Mouse (Mus musculus) T-cell, adult 2 months (primary cell): Measurements from ENCODE around the gene Hist2h2ac.
A peak's percentile ranks its signal among the peaks of the same experiment; 100 is the strongest.
"Not testable (repeated sequence)": the region's sequence is repeated elsewhere in the genome, so short reads cannot be mapped to it uniquely, and the experiment has no call there.

Experiments used
- DNase-seq: peaks from one replicate; pipeline ENCODE4 v3.0.0; 2022; ENCODE audit warnings: low spot score

Gene Hist2h2ac

GRCm38 (mm10) chr3:96248141-96249033 is 27.7 kb upstream of the Hist2h2ac start:
- DNase-seq, result no peak

DNA sequence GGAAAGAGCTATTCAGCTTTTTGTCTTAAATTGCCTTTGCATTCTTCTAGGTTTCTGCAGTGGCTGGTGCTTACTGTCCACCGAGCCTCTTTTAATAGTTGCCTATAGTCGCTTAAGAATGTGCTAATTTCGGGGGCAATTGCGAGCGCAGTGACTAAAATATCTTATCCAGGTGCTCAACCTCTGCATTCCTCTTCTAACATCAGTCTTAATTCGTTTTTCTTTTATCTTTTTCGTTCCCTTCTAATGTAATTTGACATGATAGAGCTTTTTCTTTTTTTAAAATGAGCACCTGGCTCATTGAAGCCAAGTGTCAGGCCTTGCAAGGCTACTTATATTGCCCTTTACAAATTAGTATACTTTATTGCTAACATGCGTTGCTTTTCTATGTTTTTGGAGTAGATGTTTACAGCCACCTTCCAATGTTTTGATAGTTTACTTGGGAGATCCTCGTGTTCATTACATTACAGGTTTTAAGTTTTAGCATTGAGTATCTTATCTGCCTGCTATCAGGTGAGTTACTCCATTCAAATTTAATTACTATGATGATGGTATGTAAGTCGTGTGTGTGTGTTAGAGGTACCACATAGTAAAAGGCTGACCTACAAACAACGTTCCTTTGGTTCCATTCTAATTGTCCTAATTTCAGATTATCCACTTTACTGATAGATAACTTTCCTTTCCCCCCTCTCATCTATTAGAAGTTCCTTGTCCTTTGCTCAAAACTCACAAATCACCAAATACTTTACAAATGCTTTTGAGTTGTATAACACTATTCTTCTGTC is 26.9 kb upstream of the Hist2h2ac start:
- DNase-seq, result no peak

DNA sequence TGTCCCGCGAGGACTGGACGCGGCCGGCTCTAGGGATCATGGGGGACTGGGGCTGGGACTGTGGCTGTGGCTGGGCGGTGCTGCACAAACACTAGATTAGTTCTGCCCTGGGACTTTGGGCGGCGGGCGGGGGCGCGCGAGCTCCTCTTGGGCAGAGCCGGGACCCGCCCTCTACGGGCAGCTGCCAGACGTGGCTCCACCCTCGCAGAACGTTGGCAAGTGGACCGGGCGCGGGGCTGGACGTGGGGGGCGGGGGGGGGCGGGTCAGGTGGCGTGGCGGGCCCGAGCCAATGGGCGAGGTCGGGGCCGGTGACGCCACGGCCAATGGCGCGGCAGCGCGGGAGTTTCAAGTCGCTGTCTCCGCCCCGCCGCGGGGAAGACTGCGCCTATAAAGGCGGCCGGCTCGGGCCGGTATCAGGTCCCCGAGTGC is 25.8 kb upstream of the Hist2h2ac start, which contains the start of gene Hist2h3c1:
Hist2h3c1 (plus strand) TSS at position 259 of the 430 bp plus-strand sequence.
- not testable (repeated sequence) for DNase-seq

GRCm38 (mm10) chr3:96246018-96246417 is 25.3 kb upstream of the Hist2h2ac start:
- not testable (repeated sequence) for DNase-seq

DNA sequence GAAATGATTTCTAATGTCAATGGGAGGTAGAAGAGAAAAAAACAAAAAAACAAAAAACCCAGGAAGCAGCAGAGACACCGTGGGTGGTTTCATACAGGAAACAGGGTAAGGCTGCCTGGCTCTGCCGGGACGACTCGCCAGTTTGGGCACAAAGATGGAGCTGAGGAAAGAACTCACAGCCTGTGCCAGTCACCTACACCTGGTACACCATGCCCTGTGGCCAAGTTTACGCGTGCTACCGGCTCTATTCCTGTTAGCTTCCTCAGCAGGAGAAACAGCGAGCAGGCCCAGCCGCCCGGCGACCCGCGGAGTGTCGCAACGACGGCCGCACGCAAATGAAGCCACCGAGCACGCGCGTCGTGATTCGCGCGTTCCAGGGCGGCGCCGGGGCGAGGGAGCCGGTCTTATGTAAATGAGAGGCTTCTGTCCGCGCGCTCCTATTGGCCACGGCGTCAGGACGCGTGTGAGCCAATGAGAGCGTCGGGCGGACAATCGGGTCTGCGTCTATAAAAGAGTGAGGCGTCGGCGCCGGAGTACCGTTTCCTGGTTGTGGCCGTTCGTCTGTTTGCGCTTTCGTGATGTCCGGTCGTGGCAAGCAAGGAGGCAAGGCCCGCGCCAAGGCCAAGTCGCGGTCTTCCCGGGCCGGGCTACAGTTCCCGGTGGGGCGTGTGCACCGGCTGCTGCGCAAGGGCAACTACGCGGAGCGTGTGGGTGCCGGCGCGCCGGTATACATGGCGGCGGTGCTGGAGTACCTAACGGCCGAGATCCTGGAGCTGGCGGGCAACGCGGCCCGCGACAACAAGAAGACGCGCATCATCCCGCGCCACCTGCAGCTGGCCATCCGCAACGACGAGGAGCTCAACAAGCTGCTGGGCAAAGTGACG is 24.6 kb upstream of the Hist2h2ac start, which contains the start of gene Hist2h2aa1:
Hist2h2aa1 (plus strand) TSS at position 495 of the 884 bp plus-strand sequence.
- DNase-seq, result peak; percentile 82

- DNase-seq, result no peak
Measured at GRCm38 (mm10) chr3:96243921-96244572, 23.4 kb upstream of the Hist2h2ac start.

- DNase-seq, result no peak
Measured at GRCm38 (mm10) chr3:96240799-96241197, 20.1 kb upstream of the Hist2h2ac start.

DNA sequence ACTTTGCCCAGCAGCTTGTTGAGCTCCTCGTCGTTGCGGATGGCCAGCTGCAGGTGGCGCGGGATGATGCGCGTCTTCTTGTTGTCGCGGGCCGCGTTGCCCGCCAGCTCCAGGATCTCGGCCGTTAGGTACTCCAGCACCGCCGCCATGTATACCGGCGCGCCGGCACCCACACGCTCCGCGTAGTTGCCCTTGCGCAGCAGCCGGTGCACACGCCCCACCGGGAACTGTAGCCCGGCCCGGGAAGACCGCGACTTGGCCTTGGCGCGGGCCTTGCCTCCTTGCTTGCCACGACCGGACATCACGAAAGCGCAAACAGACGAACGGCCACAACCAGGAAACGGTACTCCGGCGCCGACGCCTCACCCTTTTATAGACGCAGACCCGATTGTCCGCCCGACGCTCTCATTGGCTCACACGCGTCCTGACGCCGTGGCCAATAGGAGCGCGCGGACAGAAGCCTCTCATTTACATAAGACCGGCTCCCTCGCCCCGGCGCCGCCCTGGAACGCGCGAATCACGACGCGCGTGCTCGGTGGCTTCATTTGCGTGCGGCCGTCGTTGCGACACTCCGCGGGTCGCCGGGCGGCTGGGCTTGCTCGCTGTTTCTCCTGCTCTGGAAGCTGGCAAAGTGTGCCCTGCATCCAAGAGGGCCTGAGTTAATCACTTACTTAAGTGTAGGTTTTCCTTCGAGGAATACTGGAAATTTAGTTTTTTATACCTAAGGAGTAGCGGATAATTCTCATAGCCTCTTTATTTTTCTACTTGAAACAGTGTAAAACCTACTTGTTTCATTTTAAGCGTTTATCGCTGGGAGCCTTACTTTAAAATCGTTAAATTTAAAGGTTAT is 19.5 kb upstream of the Hist2h2ac start, which contains the start of gene Hist2h2aa2:
Hist2h2aa2 (minus strand) TSS at position 328 of the 850 bp plus-strand sequence.
- peak; percentile 86 for DNase-seq

DNA sequence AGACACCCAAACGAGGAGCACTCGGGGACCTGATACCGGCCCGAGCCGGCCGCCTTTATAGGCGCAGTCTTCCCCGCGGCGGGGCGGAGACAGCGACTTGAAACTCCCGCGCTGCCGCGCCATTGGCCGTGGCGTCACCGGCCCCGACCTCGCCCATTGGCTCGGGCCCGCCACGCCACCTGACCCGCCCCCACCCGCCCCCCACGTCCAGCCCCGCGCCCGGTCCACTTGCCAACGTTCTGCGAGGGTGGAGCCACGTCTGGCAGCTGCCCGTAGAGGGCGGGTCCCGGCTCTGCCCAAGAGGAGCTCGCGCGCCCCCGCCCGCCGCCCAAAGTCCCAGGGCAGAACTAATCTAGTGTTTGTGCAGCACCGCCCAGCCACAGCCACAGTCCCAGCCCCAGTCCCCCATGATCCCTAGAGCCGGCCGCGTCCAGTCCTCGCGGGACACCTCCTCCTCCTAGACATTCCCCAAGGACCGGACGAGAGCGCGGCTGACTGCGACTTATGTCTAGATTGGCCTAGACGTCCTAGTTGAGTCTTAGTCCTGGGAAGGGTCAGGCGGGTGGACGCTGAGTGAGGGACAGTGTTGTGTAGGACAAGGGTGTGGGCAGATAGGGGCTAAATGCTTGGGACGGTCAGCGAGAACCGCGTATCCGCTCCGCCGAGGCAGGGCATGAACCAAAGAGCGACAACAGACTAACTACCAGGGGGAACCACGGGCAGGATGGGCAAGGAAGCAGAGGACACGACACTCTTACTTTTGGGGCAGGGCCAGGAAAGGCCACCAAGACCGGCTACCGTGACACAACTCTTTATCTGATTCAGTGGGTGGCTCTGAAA is 18.5 kb upstream of the Hist2h2ac start, which contains the start of gene Hist2h3c2:
Hist2h3c2 (minus strand) TSS at position 174 of the 840 bp plus-strand sequence.
- DNase-seq, result peak; percentile 45

GRCm38 (mm10) chr3:96237904-96238511 is 17.3 kb upstream of the Hist2h2ac start:
- DNase-seq, result no peak

DNA sequence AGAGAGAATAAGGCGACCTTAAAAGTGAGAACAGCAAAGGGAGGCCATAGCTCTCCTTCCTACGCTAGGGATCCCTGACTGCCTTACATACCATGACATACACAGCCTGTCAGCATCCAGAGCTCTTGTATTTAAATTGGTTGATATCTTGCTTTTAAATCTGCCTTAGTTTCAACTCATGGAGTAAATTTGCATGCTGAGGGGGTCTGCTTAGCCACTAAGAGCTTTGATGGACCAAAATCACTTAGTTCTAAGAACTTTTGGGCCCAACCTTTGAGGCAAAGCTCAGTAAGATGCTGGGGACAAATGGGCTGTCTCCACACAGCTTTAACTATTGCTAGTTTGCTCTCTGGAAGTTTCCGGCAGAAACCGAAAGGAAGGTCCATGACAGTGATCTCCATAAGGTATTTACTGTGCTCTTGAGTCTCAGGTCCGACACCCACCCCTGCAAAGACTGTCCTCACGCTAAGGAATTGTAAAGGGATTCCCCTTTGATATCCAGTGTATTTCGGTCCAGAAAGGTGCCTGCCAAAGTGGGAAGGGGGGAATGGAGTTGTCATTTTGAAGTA is 16.7 kb upstream of the Hist2h2ac start:
- no peak for DNase-seq

GRCm38 (mm10) chr3:96236834-96237334 is 16.2 kb upstream of the Hist2h2ac start:
- no peak for DNase-seq

GRCm38 (mm10) chr3:96235836-96236235 is 15.2 kb upstream of the Hist2h2ac start:
- no peak for DNase-seq

GRCm38 (mm10) chr3:96234914-96235313 is 14.2 kb upstream of the Hist2h2ac start:
- DNase-seq, result peak; percentile 27

GRCm38 (mm10) chr3:96231758-96232120 is 11.1 kb upstream of the Hist2h2ac start:
- no peak for DNase-seq

GRCm38 (mm10) chr3:96230910-96231757 is 10.5 kb upstream of the Hist2h2ac start:
- no peak for DNase-seq

GRCm38 (mm10) chr3:96230404-96230803 is 9.7 kb upstream of the Hist2h2ac start:
- DNase-seq, result no peak
